Mouse (Mus musculus): ENCODE results near the gene Gli2. TPM values are rescaled to one million over a fixed set of nuclear protein-coding genes. Genes with fewer than 3 reads are reported as not detected.

Gene Gli2
- 1.6 and 1.8 TPM in 2 replicates for polyA plus RNA-seq (2012; rRNA removed)

- TF ChIP-seq POLR2A (IDR thresholded peaks at IDR 0.05; ENCODE audit: extremely low read depth, insufficient read depth, low read length) = no peak
- TF ChIP-seq CTCF (IDR thresholded peaks at IDR 0.05; ENCODE audit: extremely low read depth, insufficient read depth, low read length) = peak; percentile 53
- Histone ChIP-seq H3K4me3 (ENCODE audit: insufficient read depth, low read length) (peak within 1 kb of the TSS; percentile 32), H3K4me1 (ENCODE audit: control insufficient read depth, insufficient read depth, low read length) (no peaks in the 10 kb centered on the region; the same call in 1 of the 2 replicates), H3K27ac (ENCODE audit: insufficient read depth, low read length) (no peak within 1 kb of the TSS; the same call in 1 of the 2 replicates)
These were observed at the start of gene Gli2 for GRCm38 (mm10) chr1:119053402-119053841. Gene Gli2, minus strand, starts transcription at chr1:119053619.

GRCm38 (mm10) chr1:119097921-119098521, 44.6 kb upstream of the Gli2 start:
- no peak overlapping the region for H3K4me3 ChIP-seq (ENCODE audit: insufficient read depth, low read length)
- H3K4me1 ChIP-seq (ENCODE audit: control insufficient read depth, insufficient read depth, low read length) = no peaks in the 10 kb centered on the region
- no peak for TF ChIP-seq CTCF (IDR thresholded peaks at IDR 0.05; ENCODE audit: extremely low read depth, insufficient read depth, low read length)
- no peak for TF ChIP-seq POLR2A (IDR thresholded peaks at IDR 0.05; ENCODE audit: extremely low read depth, insufficient read depth, low read length)
- H3K27ac ChIP-seq (ENCODE audit: insufficient read depth, low read length) = no peak overlapping the region

- H3K4me3 ChIP-seq (ENCODE audit: insufficient read depth, low read length) = no peak overlapping the region
- no peaks in the 10 kb centered on the region for H3K4me1 ChIP-seq (ENCODE audit: control insufficient read depth, insufficient read depth, low read length)
- TF ChIP-seq CTCF (IDR thresholded peaks at IDR 0.05; ENCODE audit: extremely low read depth, insufficient read depth, low read length) (peak; percentile 96), POLR2A (IDR thresholded peaks at IDR 0.05; ENCODE audit: extremely low read depth, insufficient read depth, low read length) (no peak)
- no peak overlapping the region for H3K27ac ChIP-seq (ENCODE audit: insufficient read depth, low read length)
These were observed 40.3 kb upstream of the Gli2 start for GRCm38 (mm10) chr1:119093739-119094138.

GRCm38 (mm10) chr1:119089887-119090620, 36.6 kb upstream of the Gli2 start:
- TF ChIP-seq CTCF (IDR thresholded peaks at IDR 0.05; ENCODE audit: extremely low read depth, insufficient read depth, low read length) = no peak
- TF ChIP-seq POLR2A (IDR thresholded peaks at IDR 0.05; ENCODE audit: extremely low read depth, insufficient read depth, low read length) = no peak
- no peaks in the 10 kb centered on the region for H3K4me1 ChIP-seq (ENCODE audit: control insufficient read depth, insufficient read depth, low read length)
- no peak overlapping the region for H3K4me3 ChIP-seq (ENCODE audit: insufficient read depth, low read length)
- H3K27ac ChIP-seq (ENCODE audit: insufficient read depth, low read length) = no peak overlapping the region

- no peak overlapping the region for H3K4me3 ChIP-seq (ENCODE audit: insufficient read depth, low read length)
- TF ChIP-seq POLR2A (IDR thresholded peaks at IDR 0.05; ENCODE audit: extremely low read depth, insufficient read depth, low read length) (no peak), CTCF (IDR thresholded peaks at IDR 0.05; ENCODE audit: extremely low read depth, insufficient read depth, low read length) (peak; percentile 97)
- no peaks in the 10 kb centered on the region for H3K4me1 ChIP-seq (ENCODE audit: control insufficient read depth, insufficient read depth, low read length)
- H3K27ac ChIP-seq (ENCODE audit: insufficient read depth, low read length) = no peak overlapping the region
These were observed 34.1 kb upstream of the Gli2 start for GRCm38 (mm10) chr1:119087539-119087938.

GRCm38 (mm10) chr1:119085771-119086170, 32.4 kb upstream of the Gli2 start:
- TF ChIP-seq CTCF (IDR thresholded peaks at IDR 0.05; ENCODE audit: extremely low read depth, insufficient read depth, low read length) = no peak
- TF ChIP-seq POLR2A (IDR thresholded peaks at IDR 0.05; ENCODE audit: extremely low read depth, insufficient read depth, low read length) = no peak
- Histone ChIP-seq H3K4me3 (ENCODE audit: insufficient read depth, low read length) (no peak overlapping the region), H3K27ac (ENCODE audit: insufficient read depth, low read length) (no peak overlapping the region), H3K4me1 (ENCODE audit: control insufficient read depth, insufficient read depth, low read length) (no peaks in the 10 kb centered on the region)

- H3K4me1 ChIP-seq (ENCODE audit: control insufficient read depth, insufficient read depth, low read length) = no peaks in the 10 kb centered on the region
- no peak overlapping the region for H3K4me3 ChIP-seq (ENCODE audit: insufficient read depth, low read length)
- H3K27ac ChIP-seq (ENCODE audit: insufficient read depth, low read length) = no peak overlapping the region
- TF ChIP-seq CTCF (IDR thresholded peaks at IDR 0.05; ENCODE audit: extremely low read depth, insufficient read depth, low read length) (peak; percentile 77), POLR2A (IDR thresholded peaks at IDR 0.05; ENCODE audit: extremely low read depth, insufficient read depth, low read length) (no peak)
These were observed 30.1 kb upstream of the Gli2 start for GRCm38 (mm10) chr1:119083468-119083921.

GRCm38 (mm10) chr1:119082231-119082991, 29.0 kb upstream of the Gli2 start:
- Histone ChIP-seq H3K4me1 (ENCODE audit: control insufficient read depth, insufficient read depth, low read length) (no peaks in the 10 kb centered on the region), H3K4me3 (ENCODE audit: insufficient read depth, low read length) (no peak overlapping the region), H3K27ac (ENCODE audit: insufficient read depth, low read length) (no peak overlapping the region)
- TF ChIP-seq CTCF (IDR thresholded peaks at IDR 0.05; ENCODE audit: extremely low read depth, insufficient read depth, low read length) (peak; percentile 75), POLR2A (IDR thresholded peaks at IDR 0.05; ENCODE audit: extremely low read depth, insufficient read depth, low read length) (no peak)

- H3K4me1 ChIP-seq (ENCODE audit: control insufficient read depth, insufficient read depth, low read length) = no peaks in the 10 kb centered on the region
- no peak overlapping the region for H3K4me3 ChIP-seq (ENCODE audit: insufficient read depth, low read length)
- TF ChIP-seq POLR2A (IDR thresholded peaks at IDR 0.05; ENCODE audit: extremely low read depth, insufficient read depth, low read length) = no peak
- TF ChIP-seq CTCF (IDR thresholded peaks at IDR 0.05; ENCODE audit: extremely low read depth, insufficient read depth, low read length) = no peak
These were observed 24.5 kb upstream of the Gli2 start for GRCm38 (mm10) chr1:119077933-119078332.

More at GRCm38 (mm10) chr1:119077933-119078332, 24.5 kb upstream of the Gli2 start:
- H3K27ac ChIP-seq (ENCODE audit: insufficient read depth, low read length) = no peak overlapping the region

All from cortical plate, adult 2 months (tissue).